Mouse (Mus musculus): Measurements from ENCODE around the gene Immp2l. TPM values are rescaled to one million over a fixed set of nuclear protein-coding genes. Genes with fewer than 3 reads are reported as not detected.

Immp2l gene
- polyA plus RNA-seq, 1 experiment from 2014 or later, result 9.4 TPM

DNA sequence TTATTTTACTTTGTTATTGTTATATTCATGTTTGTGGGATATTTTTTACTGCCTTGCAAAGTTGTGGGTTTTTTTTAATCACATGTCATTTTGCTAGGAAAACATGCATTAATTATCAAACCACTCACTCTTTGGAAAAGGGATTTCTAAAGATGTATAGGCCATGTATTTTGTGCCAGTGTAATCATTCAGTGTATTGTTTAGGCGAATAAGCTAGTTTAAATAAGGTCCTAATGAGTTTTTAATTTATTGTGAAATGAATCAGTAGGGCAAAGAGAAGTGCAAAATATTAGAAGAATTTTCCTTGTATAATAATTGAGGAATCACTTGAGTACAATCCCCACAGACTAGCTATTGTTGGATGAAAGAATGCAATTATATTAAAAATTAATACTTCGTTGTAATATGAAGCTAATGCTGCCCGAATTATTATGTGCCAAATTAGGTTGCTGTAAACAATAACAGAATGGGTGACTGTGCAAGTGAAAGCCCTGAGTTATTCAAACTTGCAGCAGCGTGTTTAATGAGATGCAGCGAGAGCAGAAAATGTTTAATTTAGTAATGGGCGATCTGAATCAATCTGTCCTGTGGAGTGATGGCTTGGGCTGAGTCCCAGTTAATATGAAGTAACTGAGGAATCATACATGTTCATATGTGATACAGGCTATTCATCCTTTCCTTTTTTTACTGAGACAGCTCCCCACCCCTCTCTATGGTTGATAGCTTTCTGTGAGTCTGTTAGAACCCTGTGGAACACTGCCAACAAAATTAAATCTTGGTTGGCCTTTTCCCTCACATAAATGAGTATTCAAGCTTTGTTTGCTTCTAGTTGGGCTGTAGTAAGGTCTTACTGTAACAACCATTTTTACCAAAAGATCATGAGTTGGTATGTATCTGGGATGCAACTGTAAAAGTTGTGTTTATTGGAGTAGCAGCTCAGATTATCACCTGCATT, 285.1 kb downstream of the Immp2l start:
- no peaks in the 10 kb centered on the region for H3K9me3 ChIP-seq (replicated peaks; ENCODE audit: control insufficient read depth, low read length)
- no peak overlapping the region for H3K4me2 ChIP-seq (ENCODE audit: low read depth, low read length)
- H3K4me3 ChIP-seq (ENCODE audit: low read length), result no peak overlapping the region
- no peaks in the 10 kb centered on the region for H3K27me3 ChIP-seq (ENCODE audit: control insufficient read depth, insufficient read depth, low read length)
- no peak for ATAC-seq (replicated peaks; ENCODE audit: extremely low read depth, insufficient read depth, low FRiP score)
- no peak overlapping the region for H3K9ac ChIP-seq (ENCODE audit: low read length)
- H3K27ac ChIP-seq (ENCODE audit: low read length), result no peak overlapping the region
- H3K4me1 ChIP-seq (ENCODE audit: control insufficient read depth, insufficient read depth, low read length), result no peaks in the 10 kb centered on the region
- no peaks in the 10 kb centered on the region for H3K36me3 ChIP-seq (ENCODE audit: control insufficient read depth, insufficient read depth)
- 85% methylated on average over 6 of the region's 6 CpGs for WGBS

DNA sequence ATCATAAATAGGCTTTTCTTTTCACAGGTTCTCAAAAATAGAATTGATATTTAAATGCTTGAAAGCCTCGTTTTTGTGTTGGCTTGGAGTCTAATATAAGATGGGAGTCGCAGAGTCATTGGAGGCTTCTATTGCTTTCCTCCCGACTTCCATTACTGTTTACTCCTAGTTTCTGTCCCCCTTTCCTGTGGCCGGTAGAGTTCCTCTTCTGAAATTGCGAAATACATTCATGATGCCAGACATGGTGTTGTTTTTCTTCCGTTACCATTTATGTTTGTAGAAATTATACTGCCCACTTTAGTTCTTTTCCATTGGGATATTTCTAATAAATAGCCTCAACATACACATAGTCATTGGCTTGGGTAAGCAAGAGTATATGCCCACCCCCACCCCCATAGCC, 289.5 kb downstream of the Immp2l start:
- no peaks in the 10 kb centered on the region for H3K4me1 ChIP-seq (ENCODE audit: control insufficient read depth, insufficient read depth, low read length)
- no peak overlapping the region for H3K4me2 ChIP-seq (ENCODE audit: low read depth, low read length)
- H3K9me3 ChIP-seq (replicated peaks; ENCODE audit: control insufficient read depth, low read length), result no peaks in the 10 kb centered on the region
- H3K27ac ChIP-seq (ENCODE audit: low read length), result no peak overlapping the region
- H3K36me3 ChIP-seq (ENCODE audit: control insufficient read depth, insufficient read depth), result no peaks in the 10 kb centered on the region
- no peak overlapping the region for H3K9ac ChIP-seq (ENCODE audit: low read length)
- H3K4me3 ChIP-seq (ENCODE audit: low read length), result no peak overlapping the region
- no peaks in the 10 kb centered on the region for H3K27me3 ChIP-seq (ENCODE audit: control insufficient read depth, insufficient read depth, low read length)
- 78% methylated on average over 6 of the region's 6 CpGs for WGBS
- ATAC-seq (replicated peaks; ENCODE audit: extremely low read depth, insufficient read depth, low FRiP score), result no peak

DNA sequence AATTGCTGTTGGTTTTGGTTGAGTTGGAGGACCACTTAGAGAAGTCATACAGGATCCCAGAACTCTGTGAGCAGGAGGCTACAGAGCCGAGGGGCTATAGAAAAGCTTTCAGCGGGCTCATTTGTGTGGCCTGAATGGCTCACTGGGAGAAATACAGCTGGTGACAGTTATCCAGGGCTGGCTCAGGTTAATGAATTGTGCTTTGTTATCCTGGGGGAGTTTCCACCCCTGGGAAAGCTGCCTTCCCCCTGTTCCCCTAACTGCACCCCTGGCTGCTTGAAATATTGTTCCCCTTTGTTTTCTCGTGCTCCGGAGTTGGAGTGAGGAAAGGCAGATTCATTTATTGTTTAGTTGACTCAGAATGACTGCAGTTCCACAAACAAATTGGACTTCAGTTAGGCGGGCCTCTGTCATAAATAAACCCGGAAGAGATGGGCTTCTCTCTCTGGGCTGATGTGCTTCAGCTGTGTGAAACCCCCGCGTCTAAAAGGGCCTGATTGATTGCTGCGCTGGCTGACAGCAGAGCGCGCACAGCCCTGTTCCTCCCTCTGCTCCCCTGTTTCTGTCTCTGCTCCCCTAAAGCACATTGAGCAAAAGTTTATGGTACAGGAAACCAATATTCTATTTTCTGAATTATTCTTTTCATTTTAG, 291.0 kb downstream of the Immp2l start:
- H3K36me3 ChIP-seq (ENCODE audit: control insufficient read depth, insufficient read depth), result no peaks in the 10 kb centered on the region
- no peaks in the 10 kb centered on the region for H3K4me1 ChIP-seq (ENCODE audit: control insufficient read depth, insufficient read depth, low read length)
- no peak for ATAC-seq (replicated peaks; ENCODE audit: extremely low read depth, insufficient read depth, low FRiP score)
- peak overlapping the region; percentile 11; the same call in 1 of the 2 replicates for H3K9ac ChIP-seq (ENCODE audit: low read length)
- no peak overlapping the region for H3K4me2 ChIP-seq (ENCODE audit: low read depth, low read length)
- no peak overlapping the region for H3K27ac ChIP-seq (ENCODE audit: low read length)
- 53% methylated on average over 11 of the region's 11 CpGs for WGBS
- no peak overlapping the region for H3K4me3 ChIP-seq (ENCODE audit: low read length)
- no peaks in the 10 kb centered on the region for H3K27me3 ChIP-seq (ENCODE audit: control insufficient read depth, insufficient read depth, low read length)
- H3K9me3 ChIP-seq (replicated peaks; ENCODE audit: control insufficient read depth, low read length), result no peaks in the 10 kb centered on the region

DNA sequence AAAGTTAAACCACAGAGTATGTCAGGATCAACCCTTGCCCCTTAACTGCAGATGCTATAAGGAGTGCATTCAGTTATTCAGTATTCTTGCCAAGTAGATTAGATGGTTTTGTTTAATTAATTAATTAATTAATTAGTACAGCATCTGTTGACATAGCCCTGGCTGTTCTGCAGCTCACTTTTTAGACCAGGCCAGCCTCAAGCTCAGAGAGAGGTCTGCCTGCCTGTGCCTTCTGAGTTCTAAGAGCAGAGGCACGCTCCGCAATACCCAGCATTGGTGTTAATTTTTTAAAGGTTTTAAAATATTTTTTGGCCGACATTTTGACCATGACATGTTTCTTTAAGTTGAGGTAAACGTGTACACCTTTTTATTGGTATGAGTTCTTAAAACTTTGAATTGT, 292.0 kb downstream of the Immp2l start:
- no peak overlapping the region for H3K9ac ChIP-seq (ENCODE audit: low read length)
- no peaks in the 10 kb centered on the region for H3K9me3 ChIP-seq (replicated peaks; ENCODE audit: control insufficient read depth, low read length)
- H3K27ac ChIP-seq (ENCODE audit: low read length), result no peak overlapping the region
- no peak overlapping the region for H3K4me2 ChIP-seq (ENCODE audit: low read depth, low read length)
- H3K36me3 ChIP-seq (ENCODE audit: control insufficient read depth, insufficient read depth), result no peaks in the 10 kb centered on the region
- no peaks in the 10 kb centered on the region for H3K4me1 ChIP-seq (ENCODE audit: control insufficient read depth, insufficient read depth, low read length)
- 90% methylated on average over 4 of the region's 4 CpGs for WGBS
- H3K4me3 ChIP-seq (ENCODE audit: low read length), result no peak overlapping the region
- H3K27me3 ChIP-seq (ENCODE audit: control insufficient read depth, insufficient read depth, low read length), result no peaks in the 10 kb centered on the region
- no peak for ATAC-seq (replicated peaks; ENCODE audit: extremely low read depth, insufficient read depth, low FRiP score)

DNA sequence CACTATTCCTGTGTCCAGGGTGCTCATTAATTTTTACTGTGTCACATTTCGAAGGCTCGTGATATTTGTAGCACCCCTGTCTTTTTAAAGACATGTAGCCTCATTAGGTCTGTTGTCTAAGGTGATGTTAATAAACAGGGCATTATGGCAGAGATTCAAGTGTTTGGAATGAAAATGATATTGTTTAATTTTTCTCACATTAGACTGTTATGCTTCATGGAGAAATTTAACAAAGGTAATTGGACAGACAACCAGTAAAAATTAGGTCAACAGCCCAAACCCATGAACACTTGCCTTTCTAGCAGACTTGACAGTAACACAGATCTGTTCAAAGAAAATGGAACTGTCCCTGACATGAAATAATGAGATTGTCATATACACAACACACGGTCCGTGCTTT, 292.5 kb downstream of the Immp2l start:
- 90% methylated on average over 4 of the region's 4 CpGs for WGBS
- no peak for ATAC-seq (replicated peaks; ENCODE audit: extremely low read depth, insufficient read depth, low FRiP score)
- H3K27me3 ChIP-seq (ENCODE audit: control insufficient read depth, insufficient read depth, low read length), result no peaks in the 10 kb centered on the region

DNA sequence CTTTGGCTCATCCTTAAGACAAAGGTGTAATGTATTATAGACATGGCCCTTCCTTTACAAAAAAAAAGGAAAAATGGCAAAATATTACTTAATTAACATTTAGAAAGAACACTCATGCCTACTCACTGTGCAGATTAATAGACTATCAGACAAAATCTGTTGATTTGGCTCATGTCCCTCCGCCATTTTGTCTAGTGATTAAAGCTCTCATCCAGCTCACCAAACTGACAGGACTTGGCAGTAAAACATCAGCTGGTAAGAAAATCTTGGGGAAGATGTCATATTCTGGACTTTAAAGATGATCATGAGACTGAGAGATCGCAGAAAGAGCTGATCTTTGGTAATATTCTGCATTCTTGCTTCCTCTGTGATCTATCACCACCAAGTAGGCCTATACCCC, 293.5 kb downstream of the Immp2l start:
- Histone ChIP-seq H3K4me1 (ENCODE audit: control insufficient read depth, insufficient read depth, low read length) (no peaks in the 10 kb centered on the region), H3K9me3 (replicated peaks; ENCODE audit: control insufficient read depth, low read length) (no peaks in the 10 kb centered on the region), H3K27me3 (ENCODE audit: control insufficient read depth, insufficient read depth, low read length) (no peaks in the 10 kb centered on the region), H3K4me3 (ENCODE audit: low read length) (no peak overlapping the region), H3K9ac (ENCODE audit: low read length) (no peak overlapping the region), H3K4me2 (ENCODE audit: low read depth, low read length) (no peak overlapping the region), H3K36me3 (ENCODE audit: control insufficient read depth, insufficient read depth) (no peaks in the 10 kb centered on the region), H3K27ac (ENCODE audit: low read length) (no peak overlapping the region)
- 85% methylated on average over 2 of the region's 2 CpGs for WGBS
- no peak for ATAC-seq (replicated peaks; ENCODE audit: extremely low read depth, insufficient read depth, low FRiP score)

More for the DNA sequence above, 292.5 kb downstream of the Immp2l start:
- H3K27ac ChIP-seq (ENCODE audit: low read length), result no peak overlapping the region
- no peaks in the 10 kb centered on the region for H3K36me3 ChIP-seq (ENCODE audit: control insufficient read depth, insufficient read depth)
- no peak overlapping the region for H3K9ac ChIP-seq (ENCODE audit: low read length)
- H3K4me2 ChIP-seq (ENCODE audit: low read depth, low read length), result no peak overlapping the region
- H3K4me3 ChIP-seq (ENCODE audit: low read length), result no peak overlapping the region
- H3K4me1 ChIP-seq (ENCODE audit: control insufficient read depth, insufficient read depth, low read length), result no peaks in the 10 kb centered on the region
- no peaks in the 10 kb centered on the region for H3K9me3 ChIP-seq (replicated peaks; ENCODE audit: control insufficient read depth, low read length)

DNA sequence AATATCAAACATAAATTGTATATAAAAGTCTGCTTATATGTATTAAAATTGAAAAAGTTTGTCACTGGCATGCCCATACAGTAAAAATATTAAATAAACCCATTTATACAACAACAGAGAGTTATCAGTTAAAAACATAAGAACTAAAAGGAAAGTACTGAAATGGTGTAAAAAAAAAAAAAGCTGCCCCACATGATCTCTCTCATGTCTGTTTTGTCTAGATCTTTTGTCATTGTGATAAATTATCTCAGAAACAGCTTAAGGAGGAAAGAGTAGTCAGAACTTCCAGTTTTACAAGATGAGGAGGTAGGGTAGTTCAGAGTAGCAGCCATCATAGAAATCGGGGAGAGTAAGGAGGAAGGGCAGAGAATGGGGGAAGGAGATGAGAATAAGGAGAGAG, 298.1 kb downstream of the Immp2l start:
- ATAC-seq (replicated peaks; ENCODE audit: extremely low read depth, insufficient read depth, low FRiP score), result no peak
- H3K4me1 ChIP-seq (ENCODE audit: control insufficient read depth, insufficient read depth, low read length), result no peaks in the 10 kb centered on the region
- H3K4me2 ChIP-seq (ENCODE audit: low read depth, low read length), result no peak overlapping the region
- H3K36me3 ChIP-seq (ENCODE audit: control insufficient read depth, insufficient read depth), result no peaks in the 10 kb centered on the region
- no peaks in the 10 kb centered on the region for H3K9me3 ChIP-seq (replicated peaks; ENCODE audit: control insufficient read depth, low read length)
- H3K9ac ChIP-seq (ENCODE audit: low read length), result no peak overlapping the region
- WGBS, result 63% methylated on average over 1 of the region's 1 CpGs
- H3K27me3 ChIP-seq (ENCODE audit: control insufficient read depth, insufficient read depth, low read length), result no peaks in the 10 kb centered on the region
- no peak overlapping the region for H3K27ac ChIP-seq (ENCODE audit: low read length)
- H3K4me3 ChIP-seq (ENCODE audit: low read length), result no peak overlapping the region

DNA sequence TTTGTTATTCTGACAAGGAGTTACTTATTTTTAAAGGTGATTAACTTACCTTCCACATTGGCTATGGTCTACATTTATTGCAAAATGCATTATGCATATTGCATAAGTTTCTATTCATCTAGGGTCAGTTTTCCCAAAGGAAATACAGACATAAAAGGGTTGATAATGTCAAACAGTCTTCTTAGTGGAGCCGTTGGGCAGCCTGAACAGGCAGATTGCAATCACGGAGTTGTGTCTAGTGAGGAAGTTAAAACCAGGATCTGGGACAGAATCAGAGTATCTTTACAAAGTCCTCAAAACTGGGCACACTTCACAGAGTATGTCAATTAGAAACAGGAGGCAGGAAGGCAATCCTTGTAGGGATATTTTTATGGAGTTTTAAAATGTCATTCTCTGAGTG, 300.5 kb downstream of the Immp2l start:
- ATAC-seq (replicated peaks; ENCODE audit: extremely low read depth, insufficient read depth, low FRiP score), result no peak
- Histone ChIP-seq H3K9me3 (replicated peaks; ENCODE audit: control insufficient read depth, low read length) (no peaks in the 10 kb centered on the region), H3K4me2 (ENCODE audit: low read depth, low read length) (no peak overlapping the region), H3K4me1 (ENCODE audit: control insufficient read depth, insufficient read depth, low read length) (no peaks in the 10 kb centered on the region), H3K4me3 (ENCODE audit: low read length) (no peak overlapping the region), H3K27me3 (ENCODE audit: control insufficient read depth, insufficient read depth, low read length) (no peaks in the 10 kb centered on the region), H3K9ac (ENCODE audit: low read length) (no peak overlapping the region), H3K36me3 (ENCODE audit: control insufficient read depth, insufficient read depth) (no peaks in the 10 kb centered on the region), H3K27ac (ENCODE audit: low read length) (no peak overlapping the region)
- 70% methylated on average over 2 of the region's 2 CpGs for WGBS

DNA sequence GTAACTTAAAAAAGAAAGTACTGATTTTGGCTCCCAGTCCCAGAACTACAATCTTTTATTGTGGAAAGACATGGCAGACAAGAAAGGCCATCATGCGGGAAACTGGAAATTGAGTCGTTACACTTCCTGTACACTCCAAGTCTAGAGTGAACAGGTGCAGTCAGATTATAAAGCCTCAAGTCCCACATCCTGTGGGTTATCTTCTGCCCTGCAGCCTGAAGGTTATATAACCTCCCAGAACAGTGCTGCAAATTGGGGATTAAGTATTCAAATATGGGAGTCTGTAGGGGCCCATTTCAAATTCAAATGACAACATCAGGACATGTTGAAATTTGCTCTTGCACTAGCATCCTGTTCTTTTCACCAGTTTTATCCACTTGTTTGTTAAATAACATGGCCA, 301.9 kb downstream of the Immp2l start:
- Histone ChIP-seq H3K36me3 (ENCODE audit: control insufficient read depth, insufficient read depth) (no peaks in the 10 kb centered on the region), H3K4me1 (ENCODE audit: control insufficient read depth, insufficient read depth, low read length) (no peaks in the 10 kb centered on the region), H3K4me3 (ENCODE audit: low read length) (no peak overlapping the region), H3K27ac (ENCODE audit: low read length) (no peak overlapping the region), H3K9ac (ENCODE audit: low read length) (no peak overlapping the region), H3K9me3 (replicated peaks; ENCODE audit: control insufficient read depth, low read length) (no peaks in the 10 kb centered on the region), H3K27me3 (ENCODE audit: control insufficient read depth, insufficient read depth, low read length) (no peaks in the 10 kb centered on the region), H3K4me2 (ENCODE audit: low read depth, low read length) (no peak overlapping the region)
- WGBS, result 70% methylated on average over 2 of the region's 2 CpGs
- no peak for ATAC-seq (replicated peaks; ENCODE audit: extremely low read depth, insufficient read depth, low FRiP score)
